Mouse (Mus musculus) embryo, embryonic 11 days (tissue): ENCODE measurements around the gene Pip4k2a.

ENCODE experiments used
- DNase-seq: peaks from one replicate; pipeline ENCODE4 v3.0.0-alpha.2; 2015

The Pip4k2a gene

GRCm38 (mm10) chr2:18831031-18831774 lies 166.7 kb downstream of the Pip4k2a start:
- no peak for DNase-seq

DNA sequence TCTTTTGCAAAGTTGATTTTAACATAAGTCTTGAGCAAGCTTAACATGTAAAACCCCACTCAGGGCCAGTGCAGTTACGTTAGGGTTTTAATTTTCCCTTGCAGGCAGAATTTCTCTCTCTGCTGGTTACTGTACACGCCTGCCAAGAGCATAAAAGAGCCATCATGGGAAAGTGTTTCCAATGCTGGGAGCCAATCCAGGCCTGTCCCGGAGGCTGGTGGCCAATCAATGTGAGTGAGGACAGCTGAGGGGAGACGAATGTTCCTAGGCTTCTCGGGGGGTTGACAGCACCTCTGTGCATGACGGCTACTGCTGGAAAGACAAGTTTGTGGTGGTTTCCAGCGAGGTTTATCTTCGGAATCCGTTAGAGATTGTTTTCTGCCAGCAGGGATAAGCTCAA lies 175.2 kb downstream of the Pip4k2a start:
- DNase-seq, result no peak

GRCm38 (mm10) chr2:18821451-18822379 lies 176.2 kb downstream of the Pip4k2a start:
- DNase-seq, result peak; percentile 66

DNA sequence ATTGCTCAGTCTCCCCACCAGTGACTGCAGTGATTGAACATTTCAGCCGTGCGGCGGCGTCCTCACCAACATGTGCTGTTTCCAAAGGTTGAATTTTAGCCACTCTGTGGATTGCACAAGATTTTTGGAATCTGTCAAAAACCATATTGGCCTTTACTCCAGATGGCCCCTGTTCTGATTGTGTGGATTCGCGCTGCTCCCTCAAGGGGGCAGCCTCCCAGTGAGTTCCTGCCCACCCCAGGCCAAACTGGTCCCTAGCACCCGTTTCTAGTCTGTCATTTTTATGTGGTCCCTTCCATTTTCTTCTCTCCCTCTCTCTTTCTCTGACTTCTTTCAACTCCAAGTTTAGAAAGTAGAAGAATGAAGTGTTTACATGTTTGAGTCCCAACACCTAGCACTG lies 178.4 kb downstream of the Pip4k2a start:
- no peak for DNase-seq

- no peak for DNase-seq
These were observed 181.9 kb downstream of the Pip4k2a start for GRCm38 (mm10) chr2:18816036-18816435.

DNA sequence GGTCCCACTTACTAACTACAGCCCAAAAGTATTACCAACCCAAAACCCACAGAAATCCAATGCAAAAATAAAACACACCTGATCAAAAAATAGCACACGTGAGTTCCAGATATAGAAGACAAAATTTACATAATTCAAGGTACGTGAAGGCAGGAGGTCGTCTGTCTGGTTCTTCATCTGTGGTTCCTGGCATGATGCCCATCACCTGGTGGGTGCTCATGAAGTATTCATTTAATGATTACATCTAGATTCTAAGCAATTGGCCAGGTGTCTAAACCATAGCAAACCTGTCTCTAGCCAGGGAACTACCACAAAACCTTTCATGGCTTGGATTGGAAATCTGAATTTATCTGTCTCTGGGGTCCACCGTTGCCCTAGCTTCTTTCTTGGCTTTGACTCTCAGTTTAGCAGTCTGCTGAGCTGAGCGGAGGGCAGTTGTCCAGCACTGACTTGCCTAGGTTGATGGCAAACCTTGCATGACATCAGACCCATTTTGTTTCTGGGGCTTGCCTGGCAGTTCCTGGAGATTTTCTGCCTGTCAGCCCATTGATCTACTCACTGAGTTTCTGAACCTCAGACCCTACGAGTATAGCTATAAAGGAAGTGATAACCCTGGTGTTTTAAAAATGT lies 182.5 kb downstream of the Pip4k2a start:
- DNase-seq, result no peak

DNA sequence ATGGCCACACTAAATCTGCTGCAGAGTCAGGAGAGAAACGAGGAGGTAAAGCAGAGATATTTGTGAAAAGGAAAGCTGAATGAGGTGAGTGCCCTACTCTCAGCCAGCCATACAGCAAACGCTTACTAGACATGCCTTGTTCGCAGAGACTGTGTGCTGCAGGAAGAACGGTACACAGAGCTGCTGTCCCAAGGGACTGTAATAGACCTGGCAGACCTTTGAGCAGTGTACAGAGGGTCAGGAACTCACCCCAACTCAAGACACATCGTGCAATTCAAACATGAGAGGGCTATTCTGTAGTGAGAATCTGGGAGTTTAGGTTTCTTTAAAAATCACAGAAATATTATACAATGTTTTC lies 183.5 kb downstream of the Pip4k2a start:
- peak; percentile 23 for DNase-seq

DNA sequence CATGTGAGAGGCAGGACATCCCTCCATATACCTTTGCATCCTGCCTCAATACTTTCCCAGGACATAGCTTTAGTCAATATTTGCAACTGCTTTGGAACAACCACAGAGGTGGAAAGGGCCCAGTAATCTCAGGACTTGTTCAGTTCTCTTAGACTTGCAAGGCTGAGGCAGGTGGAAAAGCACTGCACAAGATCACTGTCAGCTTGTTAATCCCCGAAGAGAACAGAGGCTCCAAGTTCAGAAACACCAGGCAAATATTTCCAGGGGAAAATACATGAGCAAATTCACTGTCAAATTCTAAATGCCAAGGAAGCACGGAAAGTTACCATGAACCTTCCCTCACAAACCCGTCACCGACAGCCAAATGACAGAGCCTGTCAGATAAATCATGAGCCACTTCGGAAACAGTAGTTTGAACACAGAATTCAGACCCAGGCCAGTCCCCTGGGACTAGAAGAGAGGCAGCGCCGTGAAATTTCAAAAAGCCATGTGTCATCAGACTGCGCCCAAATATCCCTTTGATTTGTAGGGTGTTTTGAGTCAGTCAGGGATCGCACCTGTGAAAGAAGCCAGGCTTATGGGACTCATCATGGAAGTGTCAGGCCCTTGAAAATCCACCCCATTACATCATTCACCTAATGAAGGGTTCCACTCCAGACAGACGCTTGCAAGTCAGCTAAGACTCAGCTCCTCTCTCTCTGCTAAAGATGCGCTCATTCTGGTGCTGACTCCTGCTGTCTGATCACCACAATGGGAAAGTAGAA lies 184.1 kb downstream of the Pip4k2a start:
- DNase-seq, result peak; percentile 27

- DNase-seq, result no peak
These were observed 190.0 kb downstream of the Pip4k2a start for GRCm38 (mm10) chr2:18807961-18808360.

DNA sequence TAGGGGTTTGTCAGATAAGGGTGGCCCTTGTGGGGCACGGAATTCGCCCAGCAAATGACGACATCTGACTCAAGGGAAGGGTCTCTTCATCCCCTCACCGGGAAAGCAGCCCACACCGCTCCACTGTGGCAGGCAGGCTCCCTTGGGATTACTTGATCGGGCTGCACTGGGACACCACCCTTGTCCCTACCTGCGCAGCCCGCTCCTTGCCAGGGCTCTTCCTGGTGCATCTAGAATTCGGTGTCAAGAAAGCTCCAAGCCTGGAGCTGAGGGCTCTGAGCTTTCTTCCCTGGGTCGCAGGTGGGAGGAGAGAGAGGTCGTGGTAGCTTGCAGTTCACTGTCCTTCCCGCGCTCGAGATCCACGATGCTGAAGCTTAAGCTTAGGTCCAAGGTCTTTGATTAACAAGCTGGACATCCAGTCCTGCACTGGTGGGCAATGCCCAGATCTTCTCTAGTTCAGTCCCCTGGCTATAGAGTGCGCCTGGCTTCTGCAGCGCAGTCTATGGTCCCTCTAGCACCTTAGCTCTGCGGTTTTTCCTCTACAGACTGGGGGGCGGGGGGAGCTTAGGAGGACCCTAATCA lies 196.6 kb downstream of the Pip4k2a start:
- peak; percentile 36 for DNase-seq

DNA sequence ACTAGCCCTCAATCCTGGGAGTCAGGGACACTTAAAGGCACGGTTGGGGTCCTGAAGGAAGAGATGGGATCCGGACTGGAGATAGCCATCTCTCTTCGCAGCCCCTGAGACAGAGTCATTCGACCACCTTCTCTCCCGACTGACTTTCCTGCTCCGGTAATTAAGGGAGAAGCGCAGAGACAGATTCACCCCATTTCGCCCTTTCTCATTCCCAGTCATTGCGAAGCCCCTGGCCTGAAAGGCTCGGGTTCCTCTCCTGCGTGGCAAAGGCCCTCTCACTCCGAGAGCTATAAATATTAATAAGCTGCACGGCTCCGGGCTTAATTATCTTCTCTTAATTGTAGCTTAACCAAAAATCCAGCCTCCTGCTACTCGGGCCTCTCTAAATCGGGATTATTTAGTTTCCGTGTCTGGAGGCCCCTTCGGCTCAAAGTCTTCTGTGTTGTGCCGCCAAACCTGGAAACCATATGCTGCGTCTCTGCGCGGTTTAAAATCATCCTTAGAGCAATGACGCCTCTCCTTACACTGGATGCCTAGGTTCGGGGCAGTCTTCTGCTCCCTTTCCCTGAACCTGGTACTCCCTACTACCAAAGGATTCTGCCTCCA lies 197.2 kb downstream of the Pip4k2a start:
- DNase-seq, result peak; percentile 54

DNA sequence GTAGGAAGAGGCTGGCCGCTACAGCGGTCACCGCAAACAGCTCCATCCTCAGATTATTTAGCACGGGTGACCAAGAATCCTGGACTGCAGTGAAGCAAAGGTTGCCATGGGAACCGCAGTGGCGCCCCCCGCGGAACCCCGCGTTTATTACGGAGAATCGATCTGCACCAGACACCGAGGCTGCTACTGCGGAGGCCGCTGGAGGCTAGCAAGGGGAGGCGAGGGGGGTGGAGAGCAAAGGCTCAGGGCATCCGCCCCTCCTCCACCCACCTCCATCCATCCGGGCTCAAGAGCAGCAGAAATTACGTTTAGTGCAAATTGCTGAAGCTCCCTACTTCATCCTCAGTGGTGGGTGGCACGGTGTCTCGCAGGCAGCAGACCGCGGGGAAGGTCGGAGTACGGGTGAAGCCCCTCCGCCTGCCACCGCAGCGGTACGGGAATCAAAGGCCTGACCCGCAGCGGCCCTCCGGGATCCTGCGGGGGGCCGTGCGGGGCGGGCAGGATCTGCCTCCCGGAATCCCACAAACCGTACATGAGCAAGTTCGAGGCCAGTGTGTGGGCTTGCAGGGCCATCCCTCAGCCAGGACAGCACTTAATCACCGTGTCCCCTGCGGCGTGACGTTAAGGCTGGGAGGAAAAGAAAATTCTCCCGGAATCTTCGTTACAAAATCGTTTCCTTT lies 197.8 kb downstream of the Pip4k2a start:
- DNase-seq, result peak; percentile 82

DNA sequence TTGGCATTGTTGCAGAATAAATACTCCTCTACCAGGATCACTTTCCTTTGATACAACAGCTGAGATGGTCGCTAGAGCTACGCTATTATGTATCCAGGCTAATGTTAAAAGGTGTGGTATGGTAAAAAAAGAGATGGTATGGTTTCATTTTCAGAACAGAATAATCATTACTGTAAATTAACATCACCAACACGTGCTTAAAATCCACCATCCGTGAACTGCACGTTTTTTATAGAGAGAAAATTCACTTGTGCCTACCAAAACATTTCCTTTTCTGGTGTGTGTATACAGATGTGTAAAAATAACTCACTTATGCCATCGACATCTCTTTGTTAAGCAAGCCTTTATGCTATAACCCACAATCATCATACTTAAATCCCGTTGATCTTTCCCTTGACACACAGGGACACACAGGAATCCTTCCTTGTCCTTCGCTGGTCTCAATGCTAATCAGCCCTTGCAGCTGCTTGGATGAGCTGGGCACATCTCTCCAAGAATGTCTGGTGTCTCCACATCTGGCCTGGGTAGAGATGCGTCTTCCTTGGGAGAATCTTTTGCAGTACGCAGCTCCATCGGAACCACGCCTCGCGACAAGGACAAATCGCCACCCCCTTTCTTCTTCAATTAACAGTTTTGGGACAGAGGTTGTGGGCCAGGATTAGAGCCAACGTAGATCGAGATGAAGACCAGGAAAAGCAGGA lies 198.5 kb downstream of the Pip4k2a start:
- DNase-seq, result no peak

GRCm38 (mm10) chr2:18797776-18798175 lies 200.2 kb downstream of the Pip4k2a start:
- peak; percentile 34 for DNase-seq

DNA sequence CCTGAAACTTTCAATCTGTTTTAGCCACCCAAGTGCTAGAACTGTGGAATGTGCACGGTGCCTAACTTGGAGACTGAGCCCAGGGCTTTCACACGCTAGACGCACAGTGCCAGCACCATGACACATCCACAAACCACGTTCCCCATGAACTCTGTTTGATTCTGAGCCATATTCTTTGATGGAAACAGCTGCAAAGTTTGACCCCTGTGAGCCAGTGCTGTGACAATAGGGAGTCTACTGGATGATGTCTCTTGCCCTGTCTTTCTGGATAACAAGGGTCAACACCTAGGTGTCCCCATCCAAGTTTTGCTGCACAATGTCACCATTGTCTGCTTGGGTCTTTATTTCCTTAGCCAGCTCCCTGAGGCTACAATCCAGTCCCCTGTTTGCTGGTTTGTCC lies 203.7 kb downstream of the Pip4k2a start:
- no peak for DNase-seq
